In genomic region chr15:68620417-68621214, GRCm38 (mm10) we compare ENCODE assay signal across 26 mouse cellular contexts.
DNase-seq lines count a peak whose midpoint lies in the region; ATAC-seq lines count a peak whose summit lies in the region.
"Had no signal": no experiment of that assay in that cellular context is flagged by ENCODE, and none has a peak within 500 bp of the region (broad histone marks: within the 10 kb centered on the region; RNA-seq: fewer than 3 reads in every experiment).

No protein-coding gene starts in this region.

- H3K36me3 ChIP-seq in forebrain, embryonic 10.5 days (replicated peaks): no peaks in the 10 kb centered on the region
- no peaks in the 10 kb centered on the region for H3K36me3 ChIP-seq in forebrain, embryonic 12.5 days (replicated peaks)
- H3K36me3 ChIP-seq in midbrain, embryonic 13.5 days: no peaks in the 10 kb centered on the region
- H3K36me3 ChIP-seq in midbrain, embryonic 10.5 days: no peaks in the 10 kb centered on the region
- H3K36me3 ChIP-seq in midbrain, embryonic 14.5 days (ENCODE audit: control insufficient read depth, insufficient read depth, low read length): no peaks in the 10 kb centered on the region
- H3K36me3 ChIP-seq: embryonic facial prominence, embryonic 13.5 days; forebrain, embryonic 15.5 days; G1E; heart, embryonic 12.5 days; heart, embryonic 15.5 days; hindbrain, embryonic 10.5 days; hindbrain, embryonic 13.5 days had no signal

- H3K9me3 ChIP-seq in forebrain, embryonic 10.5 days: no peaks in the 10 kb centered on the region
- H3K9me3 ChIP-seq in forebrain, embryonic 12.5 days: no peaks in the 10 kb centered on the region
- no peaks in the 10 kb centered on the region for H3K9me3 ChIP-seq in midbrain, embryonic 13.5 days
- H3K9me3 ChIP-seq in midbrain, embryonic 10.5 days (replicated peaks): no peaks in the 10 kb centered on the region
- H3K9me3 ChIP-seq in midbrain, embryonic 14.5 days (ENCODE audit: control insufficient read depth, low read length): no peaks in the 10 kb centered on the region
- H3K9me3 ChIP-seq: embryonic facial prominence, embryonic 13.5 days; forebrain, embryonic 15.5 days; heart, embryonic 12.5 days; heart, embryonic 15.5 days; hindbrain, embryonic 10.5 days; hindbrain, embryonic 13.5 days had no signal

- ATAC-seq in forebrain, embryonic 12.5 days (ENCODE audit: low FRiP score): no peak
- peak; percentile 53 for ATAC-seq in midbrain, embryonic 13.5 days
- no peak; the same call in 1 of the 2 replicates for ATAC-seq in midbrain, embryonic 14.5 days (ENCODE audit: low FRiP score, low TSS enrichment)
- ATAC-seq: forebrain, embryonic 15.5 days; hindbrain, embryonic 16.5 days had no signal

- no peaks in the 10 kb centered on the region for H3K27me3 ChIP-seq in forebrain, embryonic 10.5 days (ENCODE audit: poor library complexity, severe bottlenecking)
- H3K27me3 ChIP-seq in forebrain, embryonic 12.5 days: no peaks in the 10 kb centered on the region
- no peaks in the 10 kb centered on the region for H3K27me3 ChIP-seq in midbrain, embryonic 13.5 days
- no peaks in the 10 kb centered on the region for H3K27me3 ChIP-seq in midbrain, embryonic 10.5 days (ENCODE audit: low read depth, poor library complexity, severe bottlenecking)
- H3K27me3 ChIP-seq in midbrain, embryonic 14.5 days (ENCODE audit: control insufficient read depth, insufficient read depth, low read length): no peaks in the 10 kb centered on the region
- H3K27me3 ChIP-seq: CH12.LX; embryonic facial prominence, embryonic 13.5 days; forebrain, embryonic 15.5 days; heart, embryonic 12.5 days; heart, embryonic 15.5 days; hindbrain, embryonic 13.5 days had no signal

- H3K9ac ChIP-seq in forebrain, embryonic 12.5 days: no peak overlapping the region
- H3K9ac ChIP-seq in midbrain, embryonic 13.5 days (replicated peaks): no peak overlapping the region
- no peak overlapping the region for H3K9ac ChIP-seq in midbrain, embryonic 14.5 days (replicated peaks; ENCODE audit: low read length)
- H3K9ac ChIP-seq: embryonic facial prominence, embryonic 13.5 days; forebrain, embryonic 15.5 days; heart, embryonic 12.5 days; heart, embryonic 15.5 days; hindbrain, embryonic 13.5 days had no signal

- no peak overlapping the region for H3K27ac ChIP-seq in forebrain, embryonic 10.5 days
- no peak overlapping the region for H3K27ac ChIP-seq in forebrain, embryonic 12.5 days
- H3K27ac ChIP-seq in midbrain, embryonic 13.5 days: no peak overlapping the region
- no peak overlapping the region for H3K27ac ChIP-seq in midbrain, embryonic 10.5 days (replicated peaks)
- no peak overlapping the region for H3K27ac ChIP-seq in midbrain, embryonic 14.5 days (replicated peaks; ENCODE audit: low read depth, low read length)
- H3K27ac ChIP-seq: embryonic facial prominence, embryonic 13.5 days; forebrain, embryonic 15.5 days; heart, embryonic 15.5 days; hindbrain, embryonic 10.5 days; hindbrain, embryonic 13.5 days had no signal

- H3K4me1 ChIP-seq in forebrain, embryonic 10.5 days: peaks cover 7% of the 10 kb centered on the region
- H3K4me1 ChIP-seq in forebrain, embryonic 12.5 days: no peaks in the 10 kb centered on the region
- H3K4me1 ChIP-seq in midbrain, embryonic 13.5 days (replicated peaks): peaks cover 8% of the 10 kb centered on the region; the same call in 1 of the 2 replicates
- H3K4me1 ChIP-seq in midbrain, embryonic 10.5 days: no peaks in the 10 kb centered on the region
- peaks cover 4% of the 10 kb centered on the region; the same call in 1 of the 2 replicates for H3K4me1 ChIP-seq in midbrain, embryonic 14.5 days (ENCODE audit: control insufficient read depth, insufficient read depth, low read length)
- H3K4me1 ChIP-seq: embryonic facial prominence, embryonic 13.5 days; forebrain, embryonic 15.5 days; heart, embryonic 12.5 days; heart, embryonic 15.5 days; hindbrain, embryonic 10.5 days; hindbrain, embryonic 13.5 days had no signal

- DNase-seq in forebrain, embryonic 10.5 days (ENCODE audit: extremely low spot score, low spot score): peak; percentile 15
- DNase-seq in midbrain, embryonic 10.5 days (ENCODE audit: low spot score): no peak
- peak; percentile 29 for DNase-seq in midbrain, embryonic 14.5 days
- DNase-seq in retina, postnatal 1 day: peak; percentile 38
- DNase-seq in Muller cell, postnatal 12 days (ENCODE audit: inconsistent ontology term): no peak
- DNase-seq: adrenal gland, adult 2 months; adrenal gland, postnatal 14 days; B cell, adult 2 months; cerebellum, adult 11-12 months; cerebellum, adult 8-10 months; cerebellum, postnatal 10 days; gastrocnemius, postnatal 25 days; heart, adult 18-20 months; heart, postnatal 10 days; heart, postnatal 36 days had no signal

- H3K4me3 ChIP-seq in forebrain, embryonic 10.5 days: no peak overlapping the region
- no peak overlapping the region for H3K4me3 ChIP-seq in forebrain, embryonic 12.5 days (replicated peaks)
- no peak overlapping the region for H3K4me3 ChIP-seq in midbrain, embryonic 13.5 days (replicated peaks)
- H3K4me3 ChIP-seq in midbrain, embryonic 10.5 days: no peak overlapping the region
- H3K4me3 ChIP-seq in midbrain, embryonic 14.5 days (replicated peaks; ENCODE audit: low read depth, low read length): no peak overlapping the region
- H3K4me3 ChIP-seq: embryonic facial prominence, embryonic 13.5 days; forebrain, embryonic 15.5 days; heart, embryonic 12.5 days; heart, embryonic 15.5 days; hindbrain, embryonic 10.5 days; hindbrain, embryonic 13.5 days had no signal

- WGBS in forebrain, embryonic 10.5 days: 63% methylated on average over 6 of the region's 6 CpGs
- WGBS in forebrain, embryonic 12.5 days: 53% methylated on average over 6 of the region's 6 CpGs
- 61% methylated on average over 6 of the region's 6 CpGs for WGBS in midbrain, embryonic 13.5 days
- WGBS in midbrain, embryonic 10.5 days: 74% methylated on average over 6 of the region's 6 CpGs
- WGBS in midbrain, embryonic 14.5 days: 61% methylated on average over 6 of the region's 6 CpGs

- no peak overlapping the region for H3K4me2 ChIP-seq in forebrain, embryonic 12.5 days
- no peak overlapping the region for H3K4me2 ChIP-seq in midbrain, embryonic 13.5 days (replicated peaks)
- H3K4me2 ChIP-seq in midbrain, embryonic 14.5 days (ENCODE audit: low read length): no peak overlapping the region
- H3K4me2 ChIP-seq: embryonic facial prominence, embryonic 13.5 days; forebrain, embryonic 15.5 days; heart, embryonic 12.5 days; heart, embryonic 15.5 days; hindbrain, embryonic 13.5 days had no signal

Comparison
In these comparisons a context has a peak if more than half of its experiments do, and no peak if none do; other contexts are left out.
1. DNase-seq: peak in forebrain, embryonic 10.5 days (single experiment), midbrain, embryonic 14.5 days (single experiment) and retina, postnatal 1 day (single experiment); none in midbrain, embryonic 10.5 days (single experiment) and Muller cell, postnatal 12 days (single experiment).